Mouse (Mus musculus) megakaryocyte, adult 5-6 weeks (primary cell): Measurements from ENCODE around the gene Chat. TPM values are rescaled to one million over a fixed set of nuclear protein-coding genes. Genes with fewer than 3 reads are reported as not detected.

ENCODE experiments used
- total RNA-seq, 2 experiments: library from RNA; stranded (forward) in 1 of 2; stranded (reverse) in 1 of 2; fragments of 153-499, 151-499 nt in 1 of 2; fragments of 221-1000, 200-1000 nt in 1 of 2; gene quantifications; 2 replicates each; pipeline versions ENCODE4 v1.2.3 to v1.2.4; 2015 to 2017

The Chat gene
- total RNA-seq, 2 experiments from 2014 or later = not detected

Other genes starting within 250 kb of the Chat start
- gene Ogdhl, start 144.0 kb downstream of the Chat start, total RNA-seq (2015) = not detected in 2 replicates
- not detected in 2 replicates for gene Ogdhl, start 144.0 kb downstream of the Chat start, total RNA-seq (2017)
- not detected in 2 replicates for gene 1700024G13Rik, start 77.6 kb downstream of the Chat start, total RNA-seq (2015)
- not detected in 2 replicates for gene 1700024G13Rik, start 77.6 kb downstream of the Chat start, total RNA-seq (2017)
- not detected in 2 replicates for gene Slc18a3, start 1.1 kb downstream of the Chat start, total RNA-seq (2015)
- not detected in 2 replicates for gene Slc18a3, start 1.1 kb downstream of the Chat start, total RNA-seq (2017)
- 5.9 and 7.2 TPM in 2 replicates for gene Ercc6, start 47.5 kb upstream of the Chat start, total RNA-seq (2015)
- 8.7 and 13.5 TPM in 2 replicates for gene Ercc6, start 47.5 kb upstream of the Chat start, total RNA-seq (2017)
- gene Prrxl1, start 133.4 kb upstream of the Chat start, total RNA-seq (2015) = not detected in 2 replicates
- gene Prrxl1, start 133.4 kb upstream of the Chat start, total RNA-seq (2017) = not detected in 2 replicates
- not detected in 2 replicates for gene 3425401B19Rik, start 219.3 kb upstream of the Chat start, total RNA-seq (2015)
- not detected in 2 replicates for gene 3425401B19Rik, start 219.3 kb upstream of the Chat start, total RNA-seq (2017)